ENCODE assay signal across 22 mouse cellular contexts in genomic region chr10:108534112-108534511, GRCm38 (mm10).
"Had no signal": no experiment of that assay in that cellular context is flagged by ENCODE, and none has a peak within 500 bp of the region (broad histone marks: within the 10 kb centered on the region; RNA-seq: fewer than 3 reads in every experiment).

No protein-coding gene starts in this region.

- H3K4me1 ChIP-seq: hindbrain, embryonic 15.5 days; limb, embryonic 10.5 days; limb, embryonic 12.5 days; liver, embryonic 13.5 days; liver, embryonic 15.5 days had no signal

- H3K27ac ChIP-seq: heart, adult 2 months; heart, embryonic 15.5 days; hindbrain, embryonic 13.5 days; hindbrain, embryonic 15.5 days; hindbrain, postnatal 0 days; layer of hippocampus, adult 2 months; limb, embryonic 10.5 days; limb, embryonic 12.5 days; liver, embryonic 13.5 days; liver, embryonic 15.5 days had no signal

- H3K4me3 ChIP-seq: heart, adult 2 months; heart, embryonic 13.5 days; heart, embryonic 15.5 days; hindbrain, embryonic 13.5 days; hindbrain, embryonic 15.5 days; layer of hippocampus, adult 2 months; limb, embryonic 10.5 days; limb, embryonic 12.5 days; liver, embryonic 13.5 days; liver, embryonic 15.5 days had no signal

- DNase-seq: gastrocnemius, postnatal 14 days; gastrocnemius, postnatal 36 days; heart, adult 11 months; heart, adult 2 months; heart, postnatal 14 days; heart, postnatal 36 days; kidney, adult 11 months; kidney, adult 2 months; kidney, postnatal 10 days; kidney, postnatal 25 days; kidney, postnatal 4 days; liver; liver, embryonic 13.5 days had no signal
